Mouse (Mus musculus) bone marrow, adult 2 months (tissue): Measurements from ENCODE around the gene Panx2.

Experiments
- CTCF ChIP-seq: fragments of 200-500 bp; IDR thresholded peaks from 2 replicates; pipeline ENCODE4 v1.5.1; 2011; ENCODE audit warnings: low read length, control low read depth; ENCODE audit not compliant: control insufficient read depth, insufficient read depth
- POLR2A ChIP-seq: fragments of 200-500 bp; IDR thresholded peaks from 2 replicates; pipeline ENCODE4 v1.6.1; 2011; ENCODE audit warnings: low read depth, mild to moderate bottlenecking, control low read depth, low read length, borderline replicate concordance; ENCODE audit not compliant: control insufficient read depth

DNA sequence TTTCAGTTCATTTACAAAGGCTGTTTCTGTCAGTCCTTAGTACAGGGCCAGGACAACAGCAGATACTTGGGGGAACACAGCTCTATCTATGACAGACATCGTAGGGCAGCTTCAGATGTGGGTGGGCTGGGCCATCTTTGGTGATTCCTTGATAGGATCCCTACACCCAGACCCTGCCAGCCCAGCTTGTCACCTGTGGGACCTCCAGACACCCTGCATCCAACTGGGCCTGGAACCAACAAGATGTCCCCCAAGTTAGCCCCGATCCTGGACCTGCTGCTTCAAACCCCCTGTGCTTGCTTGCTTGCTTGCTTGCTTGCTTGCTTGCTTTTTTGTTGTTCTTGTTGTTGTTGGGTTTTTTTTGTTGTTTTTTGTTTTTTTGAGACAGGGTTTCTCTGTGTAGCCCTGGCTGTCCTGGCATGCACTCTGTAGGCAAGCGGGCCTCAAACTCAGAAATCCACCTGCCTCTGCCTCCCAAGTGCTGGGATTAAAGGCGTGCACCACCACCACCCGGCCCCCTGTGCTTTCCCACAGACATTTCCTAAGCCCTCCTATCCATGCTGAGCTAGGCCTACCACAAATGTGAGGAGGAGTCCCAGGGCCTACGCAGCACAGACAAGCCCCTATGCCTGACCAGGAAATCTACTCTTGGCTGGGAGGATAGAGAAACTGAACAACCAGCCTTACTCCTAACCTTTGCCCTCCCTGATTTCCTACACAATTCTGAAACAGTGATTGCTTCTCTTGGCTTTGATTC lies 2.4 kb downstream of the Panx2 start:
- TF ChIP-seq CTCF (no peak), POLR2A (no peak)
